Mouse (Mus musculus): ENCODE data around the gene Cdkl1. TPM values are rescaled to one million over a fixed set of nuclear protein-coding genes. Genes with fewer than 3 reads are reported as not detected.

Cdkl1 gene
- polyA plus RNA-seq, 1 experiment from 2014 or later, result 1.2 TPM

DNA sequence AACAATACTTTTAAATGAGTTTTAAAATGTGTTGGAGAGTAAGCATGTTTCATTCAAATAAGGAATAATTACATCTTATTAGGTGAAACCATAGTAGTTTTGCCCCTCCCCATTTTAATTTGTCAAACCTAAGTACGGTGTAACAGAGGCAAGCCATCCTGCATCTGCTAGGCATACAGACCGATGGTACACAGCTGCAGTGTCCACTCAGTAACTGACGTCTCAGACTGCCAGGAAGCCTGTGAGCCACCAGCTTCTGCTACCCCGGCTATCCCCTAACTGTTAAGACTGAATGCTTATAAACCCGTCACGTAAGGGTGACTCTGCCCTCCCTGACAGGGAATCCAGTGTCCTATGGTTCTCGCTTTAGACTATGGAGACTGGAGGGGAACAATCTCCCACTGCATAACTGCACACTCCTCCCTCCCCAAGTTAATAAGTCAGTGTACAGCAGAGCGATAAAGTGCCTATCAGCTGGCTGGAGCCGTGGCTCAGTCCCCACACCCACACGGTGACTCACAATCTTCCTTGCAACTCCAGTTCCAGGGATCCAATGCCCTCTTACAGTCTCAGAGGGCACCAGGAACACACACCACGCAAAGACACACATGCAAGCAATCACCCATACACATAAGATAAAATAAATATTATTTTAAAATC lies 86.1 kb downstream of the Cdkl1 start:
- H3K27me3 ChIP-seq, result no peaks in the 10 kb centered on the region
- peaks cover 11% of the 10 kb centered on the region; the same call in 1 of the 2 replicates for H3K36me3 ChIP-seq
- no peak overlapping the region for H3K9ac ChIP-seq (replicated peaks)
- no peak overlapping the region for H3K4me3 ChIP-seq (replicated peaks)
- no peak overlapping the region for H3K4me2 ChIP-seq
- WGBS, result 86% methylated on average over 11 of the region's 11 CpGs
- no peak for ATAC-seq (ENCODE audit: insufficient number of reproducible peaks, insufficient read depth, low FRiP score, low TSS enrichment, low read depth)
- no peaks in the 10 kb centered on the region for H3K9me3 ChIP-seq
- H3K27ac ChIP-seq, result no peak overlapping the region
- H3K4me1 ChIP-seq (replicated peaks), result no peaks in the 10 kb centered on the region

DNA sequence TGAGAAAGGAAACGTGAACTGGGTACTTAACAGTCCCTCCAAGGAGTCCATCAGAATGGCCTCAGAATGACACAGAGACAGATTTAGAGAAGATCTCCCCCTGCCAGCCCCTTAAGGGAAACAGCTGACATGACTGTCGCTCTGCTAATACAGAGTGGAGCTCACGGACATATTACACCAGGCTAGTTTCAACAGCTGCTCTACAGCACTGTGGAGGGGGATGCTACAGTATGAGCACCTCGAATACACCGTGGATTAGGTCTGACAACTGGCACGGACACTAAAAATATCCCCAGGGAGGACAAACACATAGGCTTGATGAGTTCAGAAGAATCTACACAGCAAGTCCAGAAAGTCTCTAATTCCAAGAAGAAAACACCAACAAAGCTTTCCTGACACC lies 92.7 kb downstream of the Cdkl1 start:
- no peak overlapping the region for H3K4me2 ChIP-seq
- 84% methylated on average over 6 of the region's 6 CpGs for whole genome bisulfite sequencing
- no peak overlapping the region for H3K4me3 ChIP-seq (replicated peaks)
- H3K4me1 ChIP-seq (replicated peaks), result no peaks in the 10 kb centered on the region
- no peak overlapping the region for H3K9ac ChIP-seq (replicated peaks)
- no peaks in the 10 kb centered on the region for H3K9me3 ChIP-seq
- no peaks in the 10 kb centered on the region for H3K27me3 ChIP-seq
- H3K36me3 ChIP-seq, result peaks cover 30% of the 10 kb centered on the region
- ATAC-seq (ENCODE audit: insufficient number of reproducible peaks, insufficient read depth, low FRiP score, low TSS enrichment, low read depth), result no peak
- no peak overlapping the region for H3K27ac ChIP-seq

MicroRNAs within 50 kb of the gene (microRNA counts, 519-probe panel; counts per million panel counts)
- not detected for microRNA mmu-miR-681

Small RNAs within 50 kb of the gene (microRNA-seq; reads per million reads assigned to microRNA genes)
- not detected for gene Mir681

Other genes with a start within 250 kb of the Cdkl1 start
- 32.1 and 38.2 TPM in 2 replicates for gene Vcpkmt, start 208.2 kb downstream of the Cdkl1 start, polyA plus RNA-seq (2016; fragmentation: Nextera tagmentation; extraction: Ambion mirVana)
- gene Sos2, start 109.4 kb downstream of the Cdkl1 start, polyA plus RNA-seq (2016; fragmentation: Nextera tagmentation; extraction: Ambion mirVana), result 9.4 and 9.9 TPM in 2 replicates
- gene L2hgdh, start 66.4 kb downstream of the Cdkl1 start, polyA plus RNA-seq (2016; fragmentation: Nextera tagmentation; extraction: Ambion mirVana), result 19.6 and 22.3 TPM in 2 replicates
- gene Atp5s, start 66.3 kb downstream of the Cdkl1 start, polyA plus RNA-seq (2016; fragmentation: Nextera tagmentation; extraction: Ambion mirVana), result 28.1 and 33.4 TPM in 2 replicates
- 5.3 and 5.4 TPM in 2 replicates for gene Atl1, start 101.3 kb upstream of the Cdkl1 start, polyA plus RNA-seq (2016; fragmentation: Nextera tagmentation; extraction: Ambion mirVana)
- gene Map4k5, start 101.9 kb upstream of the Cdkl1 start, polyA plus RNA-seq (2016; fragmentation: Nextera tagmentation; extraction: Ambion mirVana), result 48.2 and 51.1 TPM in 2 replicates
- gene Sav1, start 195.7 kb upstream of the Cdkl1 start, polyA plus RNA-seq (2016; fragmentation: Nextera tagmentation; extraction: Ambion mirVana), result 12.2 and 13.3 TPM in 2 replicates

All from limb, embryonic 12.5 days (tissue).